Mouse (Mus musculus) layer of hippocampus, postnatal 10 days (tissue): Measurements from ENCODE around the gene Kcnh5. TPM values are rescaled to one million over a fixed set of nuclear protein-coding genes. Genes with fewer than 3 reads are reported as not detected.
A peak's percentile ranks its signal among the peaks of the same experiment; 100 is the strongest.

Experiments
- DNase-seq, 2 experiments: peaks; one replicate each; pipeline ENCODE4 v3.0.0; 2021; ENCODE audit warnings: low spot score in 2 of 2
- total RNA-seq, 2 experiments: library from RNA; stranded (reverse); gene quantifications; 2 replicates each; pipeline ENCODE4 v1.2.3; 2021

Kcnh5 gene
- total RNA-seq, 2 experiments from 2014 or later, result 7.0 to 8.0 TPM

DNA sequence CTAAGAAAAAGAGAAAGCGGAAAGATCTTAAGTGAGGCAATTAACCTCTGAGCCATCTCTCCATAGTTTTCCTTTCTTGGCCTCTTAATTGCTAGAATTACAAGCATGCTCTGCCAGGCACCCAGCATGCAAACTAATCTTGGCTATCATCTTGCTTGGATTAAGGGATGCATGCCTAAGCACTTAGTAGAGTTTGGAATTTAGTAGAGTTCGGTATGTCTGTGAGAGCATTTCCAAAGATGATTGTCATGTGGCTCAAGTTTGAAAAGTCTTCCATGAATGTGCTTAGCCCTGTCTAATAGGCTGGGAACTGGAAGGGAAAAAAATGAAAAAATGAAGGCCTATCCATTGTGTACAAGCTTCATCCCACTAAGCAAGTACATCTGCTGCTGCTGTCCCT, 224.5 kb downstream of the Kcnh5 start:
- DNase-seq, result no peak

DNA sequence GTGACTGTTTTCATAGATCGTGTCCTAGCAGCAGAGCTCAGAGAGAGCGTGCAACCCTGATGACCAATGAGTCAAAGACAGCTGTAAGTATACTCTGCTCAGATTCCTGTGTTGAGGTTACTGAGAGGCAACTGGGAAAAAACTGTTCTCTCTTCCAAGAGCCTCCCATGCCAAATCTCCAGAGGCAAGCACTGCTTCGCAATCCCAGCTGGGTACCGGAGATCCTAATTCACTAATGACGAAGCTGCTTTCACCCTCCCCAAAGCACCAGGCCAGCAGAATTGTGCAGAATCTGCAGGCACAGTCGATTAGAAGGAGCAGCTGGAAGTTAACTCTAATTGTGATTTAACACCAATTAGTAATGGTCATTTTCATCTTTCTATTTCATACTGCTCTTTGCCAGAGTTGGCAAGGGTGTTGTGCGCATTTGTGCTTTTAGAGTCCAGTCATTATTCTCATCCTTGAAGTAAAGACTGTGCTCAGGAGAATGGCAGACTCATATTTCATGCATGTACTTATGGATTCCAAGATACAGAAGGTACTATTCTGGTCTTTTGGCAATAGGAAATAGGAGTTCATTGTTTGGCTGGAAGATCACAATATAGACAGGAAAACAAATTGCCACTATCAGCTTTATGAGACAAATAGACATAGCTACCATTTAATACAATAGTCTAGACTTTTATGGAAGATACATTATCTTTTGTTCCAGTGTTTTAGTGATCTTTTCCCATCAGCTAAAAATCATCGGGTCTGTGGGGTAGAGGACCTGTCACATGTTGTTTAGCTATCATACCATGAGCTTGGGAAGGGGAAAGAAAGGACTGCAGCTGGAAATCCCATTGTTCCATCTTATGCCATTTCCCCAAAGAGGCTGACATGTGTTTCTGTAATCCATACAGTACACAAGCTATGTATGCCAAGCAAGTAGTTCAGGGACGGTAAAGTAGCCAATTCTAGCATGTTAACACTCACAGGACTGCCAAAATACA, 225.7 kb downstream of the Kcnh5 start:
- no peak for DNase-seq

DNA sequence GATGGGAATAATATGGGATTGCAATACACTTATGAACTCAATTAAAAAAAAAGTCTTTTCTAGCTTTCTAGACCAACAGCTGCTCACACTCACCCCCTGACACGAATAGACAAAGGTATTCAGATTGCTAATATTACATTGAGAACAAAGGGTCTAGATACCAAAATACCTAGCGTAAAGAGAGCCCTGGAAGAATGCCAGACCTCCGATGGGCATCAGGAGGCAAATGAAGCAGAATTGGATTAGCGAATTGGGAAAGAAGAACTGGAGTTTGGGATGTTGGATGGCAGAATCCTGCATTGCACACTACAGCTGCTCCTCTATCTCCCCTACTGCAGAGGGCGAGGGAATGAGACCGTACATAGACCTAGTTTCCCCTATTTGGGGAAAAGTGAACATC, 275.8 kb downstream of the Kcnh5 start:
- DNase-seq, result no peak

DNA sequence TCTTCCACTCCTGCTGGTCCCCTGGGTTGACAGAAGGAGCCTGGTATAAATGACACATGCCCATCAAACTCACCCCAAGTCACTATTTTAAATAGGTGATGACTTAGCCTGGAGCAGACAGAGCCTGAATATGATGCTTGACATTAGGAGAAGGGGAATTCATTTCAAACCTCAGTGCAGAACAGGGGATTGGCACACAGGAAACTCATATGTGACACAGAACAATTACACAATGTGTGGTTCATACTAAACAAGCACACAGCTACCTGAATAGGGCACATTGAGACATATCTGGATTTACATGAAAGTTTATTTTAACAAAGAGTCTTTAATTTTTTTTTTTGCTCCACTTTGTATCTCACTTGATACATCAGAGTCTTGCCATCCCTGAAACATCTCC, 276.4 kb downstream of the Kcnh5 start:
- DNase-seq, result no peak

DNA sequence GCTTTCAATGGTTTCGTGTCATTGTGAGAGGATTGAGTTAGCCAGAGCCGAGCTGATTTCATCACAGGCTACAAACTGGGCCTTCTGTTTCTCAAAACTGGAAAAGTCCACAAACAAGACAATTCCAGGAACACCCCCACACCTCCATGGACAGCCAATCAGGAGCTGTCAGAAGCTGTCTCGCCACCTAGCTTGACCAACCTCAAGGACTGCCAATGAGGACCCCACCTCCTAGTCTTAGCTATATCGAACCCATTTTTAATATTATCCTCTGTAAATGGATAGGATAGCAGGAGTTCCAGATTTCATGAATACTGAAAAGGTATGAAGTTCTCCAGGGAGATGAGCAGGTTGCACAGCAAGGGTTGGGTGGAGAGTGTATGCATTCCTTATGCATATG, 278.1 kb downstream of the Kcnh5 start:
- DNase-seq, result no peak

DNA sequence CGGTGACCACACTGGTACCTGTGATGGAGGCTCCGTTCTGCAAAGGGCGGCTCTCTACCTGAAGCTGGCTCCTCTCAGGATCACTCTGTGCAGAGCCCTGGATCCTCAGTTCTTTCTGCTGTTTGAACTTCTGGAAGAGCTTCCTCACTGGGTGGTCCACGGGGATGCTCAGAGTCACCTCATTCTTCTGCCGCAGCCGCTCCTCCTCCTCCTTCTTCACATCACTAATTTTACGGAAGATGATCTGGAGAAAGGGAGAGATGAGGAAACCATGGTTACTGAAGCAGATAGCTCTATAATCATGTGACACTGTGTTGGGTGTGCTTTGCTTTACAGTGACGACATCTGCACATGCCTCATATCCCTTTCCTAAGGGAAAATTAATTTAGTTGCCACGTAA, 278.9 kb downstream of the Kcnh5 start:
- DNase-seq, result no peak

DNA sequence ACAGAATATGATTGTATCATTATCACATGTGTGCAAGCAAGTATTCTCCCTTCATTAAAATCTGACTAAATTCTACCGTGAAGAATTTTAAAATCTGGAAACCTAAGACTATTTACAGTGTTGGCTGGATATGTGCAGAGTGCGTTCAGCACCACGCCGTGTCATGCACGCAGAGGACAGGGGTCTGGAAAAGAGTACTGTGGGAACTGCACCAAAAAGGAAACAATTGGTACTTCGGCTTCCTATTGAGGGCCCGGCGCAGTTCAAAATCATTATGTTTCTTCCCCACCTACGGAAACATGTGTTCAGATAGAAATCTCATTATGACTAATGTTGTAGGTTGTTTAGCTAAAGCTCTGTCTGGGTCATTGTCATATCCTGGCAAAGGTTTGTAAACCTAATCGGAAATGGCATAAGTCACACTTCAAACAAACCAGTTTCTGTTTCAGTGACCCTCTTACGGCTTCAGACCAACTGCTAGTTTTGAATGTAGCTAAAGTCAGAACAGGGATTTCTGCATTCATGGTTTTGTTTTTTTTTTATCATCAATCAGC, 282.2 kb downstream of the Kcnh5 start:
- no peak for DNase-seq

DNA sequence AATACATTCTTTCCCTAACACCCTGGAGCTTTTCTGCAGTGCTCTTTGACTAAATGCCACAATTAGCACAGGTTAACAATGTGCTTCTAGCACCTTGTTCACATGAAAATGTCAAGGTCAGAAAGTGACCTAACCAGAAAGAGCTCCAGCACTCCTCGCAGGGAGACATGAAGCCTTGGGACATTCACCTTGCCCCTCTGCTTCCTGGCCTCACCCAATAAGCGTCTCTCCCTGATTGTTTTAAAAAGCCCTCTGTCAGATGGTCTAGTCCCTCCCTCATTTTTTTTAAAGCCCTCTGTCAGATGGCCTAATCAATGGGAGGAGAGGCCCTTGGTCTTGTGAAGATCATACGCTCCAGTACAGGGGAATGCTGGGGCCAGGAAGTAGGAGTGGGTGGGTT, 287.7 kb downstream of the Kcnh5 start:
- DNase-seq, result no peak

DNA sequence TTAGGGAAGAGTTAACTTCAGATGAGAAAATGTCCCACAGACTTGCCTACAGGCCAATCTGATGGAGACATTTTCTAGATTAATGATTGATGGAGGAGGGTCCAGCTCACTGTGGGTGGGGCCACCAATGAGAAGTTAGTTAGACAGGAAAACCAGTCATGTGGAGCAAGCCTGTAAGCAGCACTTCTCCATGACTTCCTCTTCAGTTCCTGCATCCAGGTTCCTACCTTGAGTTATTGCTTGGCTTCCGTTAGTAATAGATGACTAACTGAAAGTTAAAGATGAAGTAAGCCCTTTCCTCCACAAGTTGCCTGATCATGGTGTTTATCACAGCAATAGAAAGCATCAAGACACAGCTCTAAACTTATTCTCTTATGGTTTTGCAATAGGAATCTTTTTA, 290.1 kb downstream of the Kcnh5 start:
- DNase-seq, result no peak

DNA sequence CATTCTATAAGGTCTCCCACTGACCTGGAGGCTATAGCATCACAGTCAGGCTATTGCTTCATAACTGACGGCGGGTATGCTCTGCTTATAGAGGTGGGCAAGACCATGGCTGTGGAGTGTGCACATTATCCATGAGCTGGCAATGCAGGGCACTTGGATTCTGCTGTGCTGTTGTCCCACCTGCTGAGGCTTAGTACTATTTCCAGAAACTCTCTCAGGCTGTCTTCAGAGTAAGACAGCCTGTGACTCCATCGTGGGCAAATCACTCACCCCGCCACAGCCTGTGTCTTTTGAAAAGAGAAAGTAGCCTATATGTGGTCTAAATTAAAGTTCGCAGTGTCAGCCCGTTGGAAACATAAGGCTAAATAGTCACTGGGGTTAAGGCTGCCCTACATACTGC, 295.8 kb downstream of the Kcnh5 start:
- no peak for DNase-seq

DNA sequence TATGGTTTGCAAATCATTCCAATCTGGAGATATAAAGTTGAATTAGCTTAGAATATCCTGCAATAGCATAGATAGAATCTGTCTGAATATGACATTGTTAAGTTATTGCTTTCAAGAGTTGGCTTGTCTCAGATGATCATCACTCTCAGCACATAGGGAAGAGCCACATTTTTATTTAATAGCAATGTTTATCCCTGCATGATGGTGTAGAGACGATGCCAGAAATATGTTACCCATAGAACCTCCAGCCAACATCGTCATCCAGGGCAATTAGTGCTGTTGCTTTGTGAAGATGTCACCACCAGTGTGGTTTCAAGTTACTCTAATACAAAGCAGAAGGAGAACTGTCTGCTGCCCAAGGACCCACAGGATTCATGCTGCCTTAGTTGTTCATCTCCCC, 321.5 kb downstream of the Kcnh5 start:
- DNase-seq, result peak in 1 of 2 experiments; percentile 14

DNA sequence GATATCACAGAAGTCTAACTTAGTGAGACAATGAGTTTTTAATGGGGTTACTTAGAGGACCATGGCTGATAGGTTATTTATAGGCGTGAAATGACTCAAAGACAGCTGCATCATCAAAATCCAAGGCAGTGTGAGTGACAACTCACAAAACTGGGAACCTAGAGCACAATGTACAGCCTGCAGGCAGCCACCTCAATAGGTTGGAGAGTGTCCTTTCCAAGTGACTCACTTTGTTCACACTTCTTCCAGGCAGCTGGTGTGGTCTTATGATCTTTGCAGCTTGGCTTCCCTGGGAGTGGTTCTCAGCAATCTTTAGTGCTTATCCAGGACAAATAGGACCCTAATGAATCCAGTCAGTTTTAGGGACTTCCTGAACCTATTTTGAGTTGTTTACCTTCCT, 322.9 kb downstream of the Kcnh5 start:
- DNase-seq, result no peak

DNA sequence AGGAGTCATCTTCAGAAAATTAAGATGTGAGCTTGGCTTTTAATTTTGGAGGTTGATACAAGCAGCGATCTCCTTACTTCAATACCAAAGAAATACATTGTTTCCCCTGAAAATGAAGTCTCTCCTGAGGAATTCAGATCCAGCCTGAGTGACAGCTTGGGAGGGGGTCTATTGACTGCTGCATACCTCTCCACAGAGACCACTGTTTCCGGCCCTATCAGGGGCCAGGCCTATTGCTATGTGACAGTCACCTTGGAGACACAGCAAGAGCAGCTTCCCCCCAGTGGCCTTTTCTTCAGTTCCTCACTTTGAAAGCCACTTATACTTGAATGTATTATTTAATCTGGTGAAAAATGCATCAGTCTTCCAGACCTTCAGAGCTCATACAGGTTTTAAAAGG, 326.8 kb downstream of the Kcnh5 start:
- no peak for DNase-seq

DNA sequence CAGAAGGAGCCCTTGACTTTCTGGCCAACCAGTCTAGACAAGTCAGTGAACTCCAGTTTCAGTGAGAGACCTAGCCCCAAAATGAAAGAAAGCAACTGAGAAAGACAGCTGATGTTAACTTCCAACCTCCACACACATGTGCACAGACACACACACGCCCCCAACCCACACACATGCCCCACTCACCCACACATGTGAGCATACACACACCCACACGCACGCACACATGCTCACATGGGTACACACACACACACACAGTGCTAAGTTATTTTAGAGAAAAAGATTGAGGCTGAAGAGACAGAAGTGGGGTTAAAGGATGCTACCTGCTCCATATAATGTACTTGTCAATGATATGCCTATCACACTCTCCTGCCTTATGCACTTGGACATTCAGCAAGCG, 327.2 kb downstream of the Kcnh5 start:
- DNase-seq, result no peak

DNA sequence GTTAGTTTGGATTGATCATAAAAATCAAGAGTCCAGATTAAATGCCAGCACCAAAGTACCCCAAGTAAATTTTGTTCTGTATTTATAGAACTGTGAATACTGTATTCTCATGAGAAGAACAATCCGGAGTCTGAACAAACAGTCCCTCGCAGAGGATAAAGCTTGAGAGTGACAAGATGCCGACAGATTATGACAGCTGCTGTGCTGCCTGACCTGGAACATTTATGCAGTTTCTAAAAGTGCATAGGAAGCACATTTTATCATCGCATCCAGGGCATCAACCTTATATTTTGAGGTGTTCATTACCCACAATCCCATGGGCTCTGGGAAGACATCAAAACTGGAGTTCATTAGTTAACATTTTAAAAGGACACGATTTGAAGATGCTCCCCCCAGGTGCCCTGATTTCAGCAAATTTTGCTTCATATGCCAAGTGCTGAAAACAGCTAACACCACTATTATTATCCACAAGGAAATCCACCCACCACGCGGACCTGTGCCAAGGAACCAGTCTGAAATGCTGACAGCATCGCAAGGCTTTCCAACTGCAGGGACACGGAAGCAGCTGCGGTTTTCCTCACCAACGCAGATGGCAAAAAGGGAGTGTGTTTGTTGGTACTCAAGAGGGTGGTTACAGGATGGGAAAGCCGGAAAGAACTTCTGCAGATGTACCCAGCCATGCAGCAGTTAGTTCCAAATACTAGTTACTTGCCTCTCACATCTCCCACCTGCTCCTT, 328.4 kb downstream of the Kcnh5 start:
- DNase-seq, result peak; percentile 75 to 79

Other genes with a start within 250 kb of the Kcnh5 start
- gene Rhoj, start 131.0 kb upstream of the Kcnh5 start, total RNA-seq, result 1 to 10 TPM; 6.6 to 9.7 TPM
- not detected for gene Gphb5, start 239.4 kb upstream of the Kcnh5 start, total RNA-seq